Comparison of ENCODE assay signal across 14 mouse cellular contexts in genomic region chr5:5756392-5757019, GRCm38 (mm10). TPM values are rescaled to one million over a fixed set of nuclear protein-coding genes. Genes with fewer than 3 reads are reported as not detected.
DNase-seq lines count a peak whose midpoint lies in the region; ATAC-seq and TF ChIP-seq lines count a peak whose summit lies in the region.
"Had no signal": no experiment of that assay in that cellular context is flagged by ENCODE, and none has a peak within 500 bp of the region (broad histone marks: within the 10 kb centered on the region; RNA-seq: fewer than 3 reads in every experiment).

No protein-coding gene starts in this region.

- no peaks in the 10 kb centered on the region for H3K36me3 ChIP-seq in hindbrain, embryonic 15.5 days
- H3K36me3 ChIP-seq: embryonic facial prominence, embryonic 12.5 days had no signal

- no peaks in the 10 kb centered on the region for H3K27me3 ChIP-seq in hindbrain, embryonic 15.5 days
- H3K27me3 ChIP-seq: embryonic facial prominence, embryonic 12.5 days had no signal

- peak; percentile 76 for TF ChIP-seq CTCF in layer of hippocampus, adult 2 months (conservative IDR thresholded peaks at IDR 0.05)

- H3K4me1 ChIP-seq in hindbrain, embryonic 15.5 days (replicated peaks): no peaks in the 10 kb centered on the region
- H3K4me1 ChIP-seq: embryonic facial prominence, embryonic 12.5 days had no signal

- H3K4me3 ChIP-seq in layer of hippocampus, adult 2 months: no peak overlapping the region
- no peak overlapping the region for H3K4me3 ChIP-seq in hindbrain, embryonic 15.5 days
- H3K4me3 ChIP-seq: embryonic facial prominence, embryonic 12.5 days had no signal

- no peak overlapping the region for H3K4me2 ChIP-seq in hindbrain, embryonic 15.5 days
- H3K4me2 ChIP-seq: embryonic facial prominence, embryonic 12.5 days had no signal

- 80% methylated on average over 3 of the region's 3 CpGs for WGBS in hindbrain, embryonic 15.5 days

- no peak overlapping the region for H3K9ac ChIP-seq in hindbrain, embryonic 15.5 days
- H3K9ac ChIP-seq: embryonic facial prominence, embryonic 12.5 days had no signal

- no peak overlapping the region for H3K27ac ChIP-seq in layer of hippocampus, adult 2 months
- no peak overlapping the region for H3K27ac ChIP-seq in hindbrain, embryonic 15.5 days (replicated peaks)
- H3K27ac ChIP-seq: embryonic facial prominence, embryonic 12.5 days had no signal

- no peaks in the 10 kb centered on the region for H3K9me3 ChIP-seq in hindbrain, embryonic 15.5 days
- H3K9me3 ChIP-seq: embryonic facial prominence, embryonic 12.5 days had no signal

- peak; percentile 20 to 41 for DNase-seq in cerebellum, postnatal 14 days
- DNase-seq in cerebellum, postnatal 4 days (ENCODE audit: low spot score in 2 of 2): no peak
- no peak for DNase-seq in layer of hippocampus, adult 2 months (ENCODE audit: low spot score in 2 of 2)
- DNase-seq in layer of hippocampus, adult 11-12 months (ENCODE audit: low spot score): no peak
- DNase-seq in 3T3-L1 (ENCODE audit: low read depth, low spot score): peak; percentile 46
- no peak for DNase-seq in urinary bladder, adult 18-20 months (ENCODE audit: low spot score in 2 of 2)
- DNase-seq in cerebellum, adult 11-12 months: no peak
- DNase-seq: adrenal gland, adult 2 months; kidney, adult 2 months; layer of hippocampus, adult 9-11 months; lung, adult 2 months had no signal

- peak; percentile 61; the same call in 1 of the 2 replicates for ATAC-seq in hindbrain, embryonic 15.5 days (ENCODE audit: low FRiP score, low read depth)

RNA-seq across cellular contexts. Expression of gene Steap1, which starts 7.4 kb away (rescaled TPM):
- total RNA-seq in layer of hippocampus, adult 2 months (2021): under 1 TPM in 1 of 2 experiments, not detected in 1; 0.51 TPM
- 1.4 and 1.6 TPM in 2 replicates for polyA plus RNA-seq in hindbrain, embryonic 15.5 days (2015; fragmentation: Nextera tagmentation; extraction: Ambion mirVana)
- total RNA-seq: monocyte, adult 5-6 weeks had no signal

Comparison
In these comparisons a context has a peak if more than half of its experiments do, and no peak if none do; other contexts are left out.
1. DNase-seq: peak in cerebellum, postnatal 14 days (2 of 2) and 3T3-L1 (single experiment); none in cerebellum, postnatal 4 days (0 of 2), layer of hippocampus, adult 2 months (0 of 2), layer of hippocampus, adult 11-12 months (single experiment), urinary bladder, adult 18-20 months (0 of 2) and cerebellum, adult 11-12 months (single experiment).